Mouse (Mus musculus) erythroblast, embryonic 14.5 days (primary cell): Measurements from ENCODE around the gene Usp38. TPM values are rescaled to one million over a fixed set of nuclear protein-coding genes. Genes with fewer than 3 reads are reported as not detected.

ENCODE experiments used
- H3K27me3 ChIP-seq: 2 replicates; pipeline ENCODE4 v1.6.1; 2012; ENCODE audit warnings: inconsistent platforms; ENCODE audit not compliant: control insufficient read depth
- H3K36me3 ChIP-seq: 2 replicates; pipeline ENCODE4 v1.6.1; 2012; ENCODE audit warnings: mild to moderate bottlenecking, inconsistent platforms; ENCODE audit not compliant: control insufficient read depth
- H3K4me1 ChIP-seq: 2 replicates; pipeline ENCODE4 v1.6.1; 2012; ENCODE audit warnings: inconsistent platforms; ENCODE audit not compliant: control insufficient read depth
- H3K4me3 ChIP-seq: replicated peaks from 2 replicates; pipeline ENCODE3; 2012; ENCODE audit warnings: moderate library complexity, mild to moderate bottlenecking, inconsistent platforms
- H3K9me3 ChIP-seq: 2 replicates; pipeline ENCODE4 v1.6.1; 2012; ENCODE audit warnings: low read length, inconsistent platforms, mixed read lengths; ENCODE audit not compliant: control insufficient read depth
- GATA1 ChIP-seq: IDR thresholded peaks from 2 replicates; pipeline ENCODE4 v1.6.1; 2012; ENCODE audit warnings: low read length, inconsistent platforms, mixed read lengths
- TAL1 ChIP-seq: IDR thresholded peaks from 3 replicates; pipeline ENCODE4 v1.6.1; 2012; ENCODE audit warnings: low read length, inconsistent platforms, mixed read lengths
- polyA plus RNA-seq: library from polyadenylated mRNA; stranded (reverse); fragments of >175 nt; gene quantifications from 2 replicates; pipeline ENCODE4 v1.2.3, GENCODE M21; 2012

Gene Usp38
- polyA plus RNA-seq, 1 experiment: 0.21 TPM

- Histone ChIP-seq H3K4me3 (no peak overlapping the region), H3K9me3 (no peaks in the 10 kb centered on the region), H3K36me3 (no peaks in the 10 kb centered on the region), H3K27me3 (no peaks in the 10 kb centered on the region), H3K4me1 (no peaks in the 10 kb centered on the region)
- TF ChIP-seq TAL1: no peak
- no peak for TF ChIP-seq GATA1
These were observed 66.1 kb downstream of the Usp38 start for GRCm38 (mm10) chr8:80948405-80949183.

- H3K9me3 ChIP-seq: no peaks in the 10 kb centered on the region
- no peak for TF ChIP-seq GATA1
- TF ChIP-seq TAL1: no peak
- no peaks in the 10 kb centered on the region for H3K27me3 ChIP-seq
- H3K36me3 ChIP-seq: no peaks in the 10 kb centered on the region
- no peaks in the 10 kb centered on the region for H3K4me1 ChIP-seq
- no peak overlapping the region for H3K4me3 ChIP-seq
These were observed 71.0 kb downstream of the Usp38 start for GRCm38 (mm10) chr8:80943742-80944141.

GRCm38 (mm10) chr8:80941621-80942020 is 73.1 kb downstream of the Usp38 start:
- no peaks in the 10 kb centered on the region for H3K27me3 ChIP-seq
- H3K4me3 ChIP-seq: no peak overlapping the region
- no peaks in the 10 kb centered on the region for H3K4me1 ChIP-seq
- no peaks in the 10 kb centered on the region for H3K9me3 ChIP-seq
- H3K36me3 ChIP-seq: no peaks in the 10 kb centered on the region
- TF ChIP-seq TAL1 (no peak), GATA1 (no peak)

GRCm38 (mm10) chr8:80937814-80938650 is 76.7 kb downstream of the Usp38 start:
- H3K36me3 ChIP-seq: no peaks in the 10 kb centered on the region
- no peaks in the 10 kb centered on the region for H3K9me3 ChIP-seq
- no peaks in the 10 kb centered on the region for H3K4me1 ChIP-seq
- no peaks in the 10 kb centered on the region for H3K27me3 ChIP-seq
- TF ChIP-seq TAL1 (no peak), GATA1 (no peak)
- H3K4me3 ChIP-seq: no peak overlapping the region

Other genes starting within 250 kb of the Usp38 start
- 0.24 and 0.41 TPM in 2 replicates for gene Gab1, start 134.4 kb downstream of the Usp38 start, polyA plus RNA-seq